Mouse (Mus musculus): Measurements from ENCODE around the gene Usp48.

Gene Usp48

DNA sequence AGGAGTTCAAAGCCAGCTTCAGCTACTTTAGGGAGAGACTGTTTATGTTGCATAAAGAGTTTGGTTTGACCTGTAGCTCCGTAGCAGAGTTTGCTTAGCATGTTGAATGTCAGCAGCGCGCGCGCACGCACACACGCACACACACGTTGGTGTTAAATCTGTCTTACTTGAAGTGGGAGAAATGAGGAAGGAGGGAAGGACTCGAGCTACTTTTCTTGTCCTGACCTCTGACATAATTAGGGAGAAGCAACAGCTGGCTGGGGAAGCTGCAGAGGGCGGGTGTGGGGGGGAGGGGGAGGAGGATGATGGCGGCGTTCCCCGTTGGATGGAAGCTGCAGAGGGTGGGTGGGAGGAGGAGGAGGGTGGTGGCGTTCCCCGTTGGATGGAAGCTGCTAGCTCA is 16.7 kb downstream of the Usp48 start:
- no peak for DNase-seq

DNA sequence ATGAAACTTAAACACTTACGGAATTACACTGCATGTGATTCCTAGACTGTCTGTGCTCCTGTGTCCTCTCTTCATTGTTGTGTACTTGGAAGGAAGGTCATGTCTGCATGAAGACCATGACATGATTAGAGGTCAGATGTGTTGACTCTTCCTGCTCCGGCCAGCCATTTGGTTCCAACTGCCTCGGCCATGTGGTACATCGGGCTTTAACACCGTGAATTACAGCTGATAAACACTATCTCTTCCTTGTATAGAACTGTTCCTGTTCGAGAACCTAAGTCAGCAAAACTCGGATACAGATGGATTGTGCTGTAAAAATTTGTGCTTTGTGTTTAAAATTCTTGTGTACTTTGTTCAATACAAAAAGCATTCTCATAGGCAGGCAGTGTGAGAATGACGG is 29.3 kb downstream of the Usp48 start:
- DNase-seq: no peak

DNA sequence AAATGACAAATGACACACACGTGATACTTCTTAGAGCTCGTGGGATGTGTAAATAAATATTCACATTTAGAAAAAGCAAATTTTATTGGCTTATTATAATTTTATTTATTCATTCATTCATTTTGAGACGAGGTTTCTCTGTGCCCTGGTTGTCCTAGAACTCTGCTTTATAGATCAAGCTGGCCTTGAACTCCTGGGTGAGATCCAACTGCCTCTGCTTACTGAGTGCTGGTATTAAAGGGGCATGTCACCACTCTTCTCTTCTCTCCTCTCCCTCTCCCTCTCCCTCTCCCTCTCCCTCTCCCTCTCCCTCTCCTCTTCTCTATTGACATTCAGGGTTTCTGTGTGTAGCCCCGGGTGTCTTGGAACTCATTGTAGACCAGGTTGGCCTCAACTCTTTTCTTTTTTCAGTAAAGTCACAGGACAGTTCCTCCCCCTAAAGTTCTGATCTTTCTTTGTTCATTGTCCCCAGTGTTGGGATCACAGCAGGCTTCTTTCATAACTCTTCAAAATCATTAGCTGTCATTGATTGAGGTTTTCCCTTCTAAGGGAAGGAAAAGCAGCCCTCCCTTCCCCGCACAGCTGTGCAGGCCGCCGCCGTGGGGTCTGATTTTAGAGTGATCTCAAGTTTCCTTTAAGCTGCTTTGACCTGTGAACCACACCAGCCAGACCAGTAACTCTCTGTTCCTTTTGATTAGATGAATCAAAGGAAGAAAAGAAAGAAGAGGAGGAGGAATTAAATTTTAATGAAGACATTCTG is 34.1 kb downstream of the Usp48 start:
- DNase-seq: no peak

DNA sequence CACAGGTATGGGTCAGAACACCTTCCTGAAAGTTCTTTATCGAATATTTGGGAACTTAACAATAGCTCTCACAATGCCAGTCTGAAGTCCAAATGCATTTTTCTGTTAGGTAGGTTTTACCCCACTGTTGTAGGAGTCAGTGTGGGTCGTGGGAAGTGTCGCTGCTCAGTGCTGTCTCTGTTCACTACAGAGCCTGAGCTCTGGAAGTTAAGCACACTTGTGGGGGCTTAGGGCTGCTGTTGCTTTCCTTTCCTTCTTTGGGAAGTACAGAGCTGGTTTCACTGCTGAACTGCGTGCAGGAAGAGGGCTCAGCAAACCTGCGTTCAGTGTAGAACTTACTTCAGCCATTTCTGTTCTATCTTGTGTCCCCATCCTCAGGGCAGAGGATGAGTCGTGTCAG is 34.8 kb downstream of the Usp48 start:
- DNase-seq: no peak

DNA sequence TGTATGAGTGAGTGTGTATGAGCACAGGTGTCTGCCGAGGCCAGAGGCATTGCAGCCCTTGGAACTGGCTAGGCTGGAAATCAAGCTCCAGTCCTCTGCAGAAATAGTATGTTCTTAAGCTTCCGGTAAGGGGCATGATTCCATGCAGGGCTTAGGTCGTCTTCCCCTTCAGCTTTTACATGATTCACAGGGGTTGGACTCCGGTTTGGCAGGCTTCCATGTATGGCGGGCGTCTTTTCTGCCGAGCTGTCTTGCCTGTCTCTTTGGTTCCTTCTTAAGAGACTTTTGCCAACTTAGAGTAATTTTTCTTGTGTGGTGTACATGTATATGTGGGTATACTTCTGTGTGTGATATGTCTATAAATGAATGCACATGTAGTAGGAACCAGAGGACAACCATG is 35.8 kb downstream of the Usp48 start:
- DNase-seq: no peak

DNA sequence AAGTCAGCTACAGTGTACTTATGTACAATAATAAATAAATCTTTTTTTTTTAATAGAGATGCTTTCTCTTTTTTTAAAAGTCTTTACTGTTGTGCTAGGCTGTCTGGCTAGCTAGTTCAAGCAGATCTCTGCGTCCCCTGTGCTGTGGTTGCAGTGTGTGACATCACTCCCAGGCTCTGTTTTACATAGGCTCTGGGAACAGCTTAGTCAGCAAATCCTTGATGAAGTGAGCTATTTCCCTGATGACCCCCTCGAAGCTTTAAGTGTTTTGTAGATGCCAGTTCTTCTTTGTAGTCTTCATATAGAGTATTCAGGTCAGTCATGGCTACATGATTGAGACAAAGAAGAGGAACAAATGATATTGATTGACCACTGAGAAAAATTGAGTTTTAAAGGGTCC is 36.6 kb downstream of the Usp48 start:
- no peak for DNase-seq

DNA sequence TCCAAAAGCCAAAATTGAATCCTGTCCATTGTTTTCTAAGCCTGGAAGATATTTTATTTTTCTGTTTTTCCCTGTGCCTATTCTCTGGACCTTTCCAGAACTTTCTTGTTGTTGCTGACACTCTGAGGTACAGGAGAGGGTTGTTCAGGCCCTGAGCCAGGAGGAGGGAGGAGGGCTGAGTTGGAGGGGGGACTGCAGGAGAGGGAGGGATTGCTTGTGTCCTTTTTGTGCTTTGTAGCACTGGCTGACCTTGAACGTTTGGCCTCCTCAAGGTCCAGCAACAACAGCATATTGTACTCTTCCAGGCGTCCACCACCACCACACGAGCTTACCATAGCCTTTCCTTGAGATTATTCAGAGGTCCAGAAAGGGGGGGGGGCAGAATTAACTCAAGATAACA is 38.0 kb downstream of the Usp48 start:
- DNase-seq: peak; percentile 60

DNA sequence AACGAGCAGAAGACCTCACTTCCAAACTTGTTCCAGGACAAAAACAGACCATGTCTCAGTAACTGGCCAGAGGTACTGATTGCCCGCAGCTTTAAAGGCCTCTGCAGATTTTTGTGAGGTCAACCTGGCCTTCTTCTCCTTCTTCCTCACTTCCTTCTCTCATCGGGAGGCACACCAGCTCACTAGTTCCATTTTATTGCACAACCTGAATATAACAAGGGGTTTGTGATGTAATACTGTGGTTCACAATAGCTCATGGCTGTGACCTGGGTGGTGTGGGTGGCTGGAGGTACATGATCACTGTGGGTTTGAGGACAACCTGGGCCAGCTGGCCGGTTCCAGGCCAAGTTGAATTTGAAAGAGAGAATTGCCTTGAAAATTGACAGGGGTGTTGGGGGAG is 39.8 kb downstream of the Usp48 start:
- no peak for DNase-seq

DNA sequence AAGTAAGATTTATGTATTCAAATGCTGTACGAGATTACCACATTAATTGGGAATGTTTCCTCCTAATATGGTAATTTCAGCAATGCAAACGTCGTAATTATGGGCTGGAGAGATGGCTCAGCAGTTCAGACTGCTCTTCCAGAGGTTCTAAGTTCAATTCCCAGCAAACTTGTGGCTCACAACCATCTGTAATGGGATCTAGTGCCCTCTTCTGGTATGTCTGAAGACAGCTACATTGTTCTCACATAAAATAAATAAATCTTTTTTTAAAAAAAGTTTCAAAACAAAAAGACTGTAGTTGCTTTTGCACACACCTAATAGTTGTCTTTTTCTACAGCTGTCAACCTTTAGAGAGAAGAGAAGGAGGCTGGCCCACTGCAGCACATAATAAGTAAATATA is 43.0 kb downstream of the Usp48 start:
- DNase-seq: no peak

DNA sequence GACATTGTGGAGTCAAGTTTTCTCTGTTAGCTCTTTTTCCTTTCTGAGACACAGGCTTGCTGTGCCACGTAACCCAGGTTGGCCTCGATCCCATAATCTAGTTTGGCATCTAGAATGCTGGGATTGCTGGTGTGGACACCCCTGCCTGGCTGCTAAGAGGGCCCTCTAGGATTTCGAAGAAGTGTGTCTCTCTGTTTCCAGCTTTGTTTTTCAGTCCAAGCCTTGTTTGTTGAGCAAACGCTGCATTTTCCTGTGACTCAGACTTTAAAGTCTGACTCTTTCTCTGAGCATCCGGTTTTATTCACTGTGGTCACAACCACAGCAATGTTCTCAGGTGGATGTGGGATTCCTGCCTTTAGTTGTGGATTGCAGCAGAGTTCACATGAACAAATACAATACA is 48.0 kb downstream of the Usp48 start:
- no peak for DNase-seq

DNA sequence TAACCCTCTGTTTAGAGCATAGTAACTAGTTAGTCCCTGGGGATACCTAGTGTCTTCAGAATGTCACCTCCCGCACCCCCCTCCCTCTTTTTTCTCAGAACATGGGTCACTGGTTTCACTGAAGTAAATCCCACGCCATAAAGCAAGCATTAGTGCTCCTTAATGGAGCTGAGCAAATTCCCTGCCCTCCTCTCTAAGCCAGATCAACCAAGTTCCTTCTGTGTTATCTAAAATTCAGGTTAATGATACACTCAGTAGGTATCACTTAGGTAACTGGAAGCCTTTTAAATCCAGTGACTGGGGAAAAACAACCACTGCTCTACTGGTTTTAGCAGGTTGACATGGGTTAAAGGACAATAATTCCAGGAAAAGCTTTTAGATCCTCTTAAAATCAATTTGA is 48.5 kb downstream of the Usp48 start:
- DNase-seq: no peak

DNA sequence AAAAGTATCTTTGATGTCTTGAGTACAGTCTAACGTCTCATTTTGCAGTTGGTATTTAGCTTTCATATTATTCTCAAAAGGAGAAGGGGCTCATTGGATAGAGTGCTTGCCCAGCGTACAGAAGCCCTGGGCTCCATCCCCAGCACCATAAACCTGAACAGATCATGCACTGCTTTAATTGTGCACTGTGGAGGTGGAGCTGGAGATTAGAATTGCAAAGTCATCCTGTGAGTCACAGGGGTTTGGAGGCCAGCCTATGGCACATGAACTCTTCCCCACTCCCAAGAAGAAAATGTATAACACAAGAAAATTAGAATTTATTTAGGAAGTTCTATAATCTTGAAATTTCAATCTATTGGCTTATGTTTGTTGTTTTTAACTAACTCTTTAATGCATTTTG is 49.9 kb downstream of the Usp48 start:
- DNase-seq: no peak

DNA sequence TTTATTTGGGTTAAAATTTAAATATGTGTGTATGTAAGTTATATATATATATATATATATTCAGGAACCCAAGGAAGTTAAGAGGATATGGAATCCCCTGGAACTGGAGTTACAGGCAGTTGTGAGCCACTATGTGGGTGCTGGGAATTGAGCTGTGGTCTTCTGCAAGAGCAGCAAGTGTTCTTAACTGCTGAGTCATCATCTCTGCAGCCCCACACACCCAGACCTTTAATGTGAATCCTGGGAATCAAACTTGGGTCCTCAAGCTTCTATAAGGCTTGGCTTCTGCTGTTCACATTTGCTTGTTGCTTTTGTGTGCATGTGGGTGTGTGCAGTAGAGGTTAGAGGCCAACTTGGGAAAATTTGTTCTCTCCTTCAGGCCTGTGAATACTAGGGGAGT is 52.7 kb downstream of the Usp48 start:
- DNase-seq: no peak

DNA sequence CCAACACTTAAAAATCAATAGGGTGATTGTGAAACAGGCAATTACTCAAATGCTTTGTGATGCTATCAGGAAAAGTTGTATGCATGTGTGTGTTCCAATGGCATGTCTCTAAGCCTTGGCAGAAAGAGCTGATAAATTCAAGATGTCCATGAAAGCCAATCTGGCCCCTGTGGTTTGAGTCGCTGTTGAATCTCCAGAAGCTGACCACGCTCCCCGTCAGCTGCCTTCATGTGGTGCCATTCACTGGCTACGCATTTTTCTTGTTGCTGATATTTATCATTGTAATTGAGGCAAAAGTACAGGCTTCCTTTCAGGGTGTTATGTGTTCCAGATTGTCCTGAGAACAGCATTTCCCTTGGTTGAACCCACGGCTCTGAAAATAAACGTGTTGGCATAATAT is 54.1 kb downstream of the Usp48 start:
- DNase-seq: no peak

DNA sequence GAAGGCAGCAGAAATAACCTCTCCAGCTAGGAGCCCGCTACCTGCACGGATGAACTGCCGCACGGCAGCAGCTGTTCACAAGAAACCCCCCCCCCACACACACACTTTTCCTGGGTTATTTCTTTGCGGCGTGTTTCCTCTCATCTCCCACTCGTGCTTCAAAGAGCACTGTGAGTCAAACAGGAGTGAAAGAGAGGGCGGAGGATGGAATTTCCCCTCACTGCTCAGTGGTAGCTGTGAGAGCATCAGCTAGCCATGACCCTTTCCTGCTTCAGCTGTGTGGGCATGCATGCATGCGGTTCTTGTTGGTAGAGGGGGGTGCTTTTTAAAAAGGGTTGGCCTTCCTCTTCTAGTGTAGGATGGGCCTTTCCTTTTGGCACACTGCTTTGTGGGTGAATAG is 54.7 kb downstream of the Usp48 start:
- DNase-seq: no peak

DNA sequence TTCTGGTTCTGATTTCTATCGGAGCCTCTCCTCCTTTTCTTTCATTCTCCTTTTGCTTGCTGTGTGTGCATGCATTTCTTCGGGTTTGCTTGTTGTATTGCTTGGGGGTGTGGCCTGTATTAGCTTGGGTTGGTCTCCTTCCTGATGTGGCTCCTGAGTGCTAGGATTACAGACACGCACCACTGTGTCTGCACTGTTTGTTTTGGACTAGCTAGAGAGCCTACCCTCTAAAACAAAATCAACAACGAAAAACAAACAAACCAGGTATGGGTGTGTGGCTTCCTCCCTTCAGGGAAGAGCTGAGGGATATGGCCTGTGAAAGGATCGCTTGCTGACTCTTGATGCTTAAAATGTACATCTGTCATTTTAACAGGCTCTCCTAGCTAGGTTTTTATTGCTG is 57.4 kb downstream of the Usp48 start:
- DNase-seq: no peak

DNA sequence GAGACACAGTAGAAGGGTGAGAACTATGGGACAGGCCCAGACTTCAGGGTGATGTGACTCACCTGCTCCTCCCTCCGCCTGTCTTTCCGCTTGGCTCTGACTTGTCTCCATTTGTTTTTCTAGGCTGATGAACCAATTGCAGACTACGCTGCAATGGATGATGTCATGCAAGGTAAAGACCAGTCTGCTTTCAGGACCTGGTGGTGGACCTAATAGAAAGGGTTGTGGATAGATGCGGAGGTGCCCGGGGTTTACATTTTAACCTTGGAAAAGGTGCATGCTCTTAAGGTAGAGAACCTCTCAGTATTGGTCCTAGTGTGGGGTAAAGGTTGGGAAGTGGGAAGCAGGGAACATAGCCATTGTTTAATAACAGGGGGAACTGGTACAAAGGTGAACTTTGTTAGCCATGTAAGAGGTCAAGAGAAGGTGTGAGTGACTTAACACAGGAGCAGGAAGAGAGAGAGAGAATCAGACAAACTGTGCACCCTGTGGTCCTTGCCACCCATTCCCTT is 59.3 kb downstream of the Usp48 start:
- no peak for DNase-seq

DNA sequence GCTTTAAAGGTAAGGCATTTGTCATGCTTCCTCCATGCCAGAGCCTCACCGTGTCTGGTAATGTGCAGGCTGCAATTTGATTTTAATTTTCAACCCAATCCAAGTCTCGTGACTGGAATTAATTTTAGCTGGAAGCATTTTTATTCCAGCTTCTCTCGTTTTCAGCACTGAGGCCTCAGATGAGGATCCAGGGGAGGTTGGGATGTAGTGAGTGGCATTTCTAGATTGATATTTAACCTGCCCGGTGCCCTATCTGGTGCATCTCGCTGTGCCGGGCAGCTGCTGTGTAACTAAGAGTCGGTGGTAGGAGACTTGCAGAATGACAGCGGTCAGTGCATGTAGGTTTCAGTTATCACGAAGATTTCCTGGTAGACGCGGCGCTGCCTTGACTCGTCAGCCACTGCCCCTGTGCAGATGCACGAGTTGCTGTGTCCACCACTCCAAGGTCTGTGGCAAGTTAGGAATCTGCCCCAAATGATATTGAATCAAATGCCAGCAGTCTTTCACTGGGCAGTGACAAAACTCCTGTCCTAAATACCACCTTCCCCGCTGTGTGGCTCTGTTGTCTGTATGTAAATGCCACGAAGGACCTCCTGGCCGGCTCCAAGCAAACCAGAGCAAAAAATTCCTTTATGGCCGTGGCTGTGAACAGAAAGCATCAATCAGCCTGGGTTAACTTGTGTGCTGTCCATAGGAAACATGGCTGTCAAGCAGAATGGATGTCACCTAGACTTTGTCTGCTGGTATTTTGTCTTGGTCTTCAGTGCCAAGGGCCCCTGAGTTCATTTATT is 61.9 kb downstream of the Usp48 start:
- DNase-seq: no peak

DNA sequence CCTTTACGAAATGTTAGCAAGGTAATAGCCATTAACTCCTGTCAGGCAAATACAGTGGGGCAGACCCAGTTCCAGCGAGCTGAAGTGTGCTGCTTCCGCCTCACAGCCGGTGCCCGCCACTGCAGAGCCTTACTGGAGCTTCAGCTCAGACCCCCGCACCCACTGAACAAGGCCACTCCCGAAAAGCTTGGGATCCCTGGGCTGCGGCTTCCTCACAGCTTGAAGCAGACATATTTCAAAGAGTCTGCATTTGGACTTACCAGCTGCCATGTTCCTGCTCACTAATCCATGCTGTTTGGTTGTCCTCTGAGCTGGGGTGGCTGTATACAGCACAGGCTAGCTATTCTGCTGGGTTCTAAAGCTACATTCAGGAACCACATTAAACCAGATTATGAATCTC is 64.1 kb downstream of the Usp48 start:
- DNase-seq: no peak

DNA sequence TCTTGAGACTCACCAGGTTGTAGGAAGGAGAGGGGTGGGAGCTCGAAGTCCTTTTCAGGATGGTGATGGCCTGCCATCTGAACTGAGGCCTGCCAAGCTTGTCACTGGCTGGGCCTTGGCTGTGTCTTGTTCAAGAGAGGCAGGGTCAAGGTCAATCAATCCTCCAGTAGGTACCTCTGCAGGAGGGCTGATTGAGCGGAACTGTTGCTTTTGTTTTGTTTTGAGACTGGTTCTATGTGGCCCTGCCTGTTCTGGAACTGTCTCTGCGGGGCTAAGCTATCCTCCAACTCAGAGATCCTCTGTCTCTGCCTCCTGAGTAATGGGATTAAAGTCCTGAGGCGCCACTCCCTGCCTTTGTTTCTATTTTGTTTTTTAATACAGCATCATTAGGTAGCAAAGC is 66.0 kb downstream of the Usp48 start:
- no peak for DNase-seq

DNA sequence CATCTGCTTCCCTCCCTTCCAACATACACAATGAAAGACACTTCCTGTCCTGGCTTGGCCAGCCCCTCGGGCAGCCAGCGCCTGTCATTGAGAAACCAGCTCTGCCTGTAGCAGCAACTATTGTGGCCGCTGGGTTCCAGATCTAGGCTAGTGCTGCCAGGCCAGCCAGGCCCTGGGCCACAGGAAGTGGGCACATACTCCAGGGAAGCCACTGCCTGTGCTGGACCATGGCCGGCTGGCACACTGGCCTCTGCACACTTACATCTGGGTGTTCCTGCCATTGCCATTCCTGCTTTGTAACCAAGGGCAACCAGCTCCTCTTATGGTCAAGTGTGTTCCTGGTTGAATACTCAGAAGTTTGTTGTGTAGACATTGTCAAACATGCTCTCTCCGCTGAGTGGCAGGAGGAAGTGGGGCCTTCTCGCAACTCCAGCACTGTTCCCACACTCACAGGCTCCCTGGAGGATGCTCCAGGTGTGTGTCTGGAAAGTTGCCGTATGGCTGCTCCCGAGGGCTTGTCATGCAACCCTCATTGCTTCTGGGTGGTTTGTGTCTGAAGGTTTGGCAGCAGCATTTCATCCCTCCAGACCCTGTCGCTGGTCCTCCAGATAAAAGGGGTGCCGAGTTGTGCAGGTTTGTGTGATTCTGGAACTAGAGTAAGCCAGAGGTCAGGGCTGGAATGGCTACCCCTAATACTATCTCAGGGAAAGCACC is 67.0 kb downstream of the Usp48 start:
- DNase-seq: no peak

DNA sequence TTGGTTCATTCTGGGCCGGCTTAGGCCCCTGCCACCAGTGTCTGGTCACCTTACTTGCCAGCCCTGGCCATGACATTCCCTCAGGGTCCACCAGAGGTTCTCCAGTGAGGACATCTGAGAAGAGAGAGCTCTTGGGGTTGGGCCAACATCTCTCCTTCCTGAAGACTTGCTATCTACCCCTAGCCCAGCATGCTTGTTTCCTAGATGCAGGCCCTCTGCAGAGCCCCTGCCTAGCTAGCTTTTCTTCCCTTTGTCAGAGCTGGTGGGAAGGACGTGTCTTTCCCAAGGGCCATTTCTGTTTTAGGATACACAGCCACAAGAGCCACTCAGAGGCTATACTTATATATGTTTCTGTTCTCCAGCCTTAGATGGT is 67.5 kb downstream of the Usp48 start:
- no peak for DNase-seq

DNA sequence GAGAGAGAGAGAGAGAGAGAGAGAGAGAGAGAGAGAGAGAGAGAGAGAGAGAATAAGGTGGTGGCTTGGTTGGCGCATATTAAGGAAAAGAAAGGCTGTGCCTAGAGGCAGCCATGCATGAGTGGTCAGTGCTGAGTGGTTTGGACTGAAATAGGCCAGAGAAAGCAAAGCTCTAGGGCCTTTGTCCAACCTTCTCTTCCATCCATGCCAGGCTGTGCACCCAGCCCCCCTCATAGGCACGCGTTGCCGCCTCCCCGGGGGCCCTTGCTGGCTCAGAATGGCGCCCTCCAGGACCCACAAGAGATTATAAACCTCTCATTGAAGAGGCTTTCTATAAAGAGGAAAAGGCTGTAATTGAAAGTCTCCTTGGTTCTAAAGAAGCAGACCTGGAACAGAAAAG is 68.0 kb downstream of the Usp48 start:
- peak; percentile 59 for DNase-seq

DNA sequence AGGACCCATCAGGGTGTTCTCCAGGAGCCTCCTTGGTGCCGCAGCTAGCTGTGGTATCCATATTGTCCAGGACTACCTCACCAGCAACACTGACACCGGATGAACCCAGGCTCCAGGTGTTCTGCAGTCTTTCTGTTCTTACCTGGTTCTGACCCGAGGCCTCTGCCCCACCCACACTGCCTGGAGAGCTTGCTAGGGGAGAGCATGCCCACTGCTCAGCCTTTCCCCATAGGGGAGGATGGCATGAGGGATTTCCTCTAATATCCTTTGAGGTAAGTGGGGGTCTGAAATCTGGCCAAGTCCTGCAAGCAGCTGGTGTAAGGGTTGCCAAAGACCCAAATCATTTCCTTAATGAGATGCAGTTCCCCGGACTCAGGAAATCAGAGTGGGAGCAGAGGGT is 69.9 kb downstream of the Usp48 start:
- DNase-seq: no peak

Data from kidney, adult 11 months (tissue).